8 mouse cellular contexts compared by ENCODE assay signal in the genomic region with DNA sequence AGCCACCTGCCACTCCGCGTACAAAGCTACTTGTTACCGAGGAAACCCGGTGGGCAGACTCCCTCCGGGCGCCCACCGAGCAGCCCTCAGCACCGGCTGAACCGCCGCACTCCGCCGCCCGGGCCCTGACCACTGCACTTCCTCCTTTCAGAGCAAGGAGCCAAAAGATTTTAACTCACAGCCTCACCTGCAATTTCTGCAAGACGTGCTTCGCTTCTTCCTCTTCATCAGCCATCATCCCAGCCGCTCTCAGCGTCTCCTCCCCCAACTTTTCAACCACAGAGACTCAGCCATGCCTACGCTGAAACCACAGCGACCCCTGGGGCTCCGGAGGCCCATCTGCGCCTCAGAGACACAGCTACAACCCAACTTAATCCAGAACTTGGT. TPM values are rescaled to one million over a fixed set of nuclear protein-coding genes. Genes with fewer than 3 reads are reported as not detected.
DNase-seq lines count a peak whose midpoint lies in the region; ATAC-seq and TF ChIP-seq lines count a peak whose summit lies in the region.

A gene (minus strand): TSS at position 269 of the 387 bp plus-strand sequence.

- peak; percentile 65 to 77; a peak in 3 of 4 replicates for TF ChIP-seq POLR2A in MEL (IDR thresholded peaks at IDR 0.05; ENCODE audit: control insufficient read depth in 1 of 2, insufficient read depth in 1 of 2, low read depth in 1 of 2, low read length in 2 of 2, poor library complexity in 1 of 2)
- TF ChIP-seq POLR2A in cerebellum, adult 2 months (IDR thresholded peaks at IDR 0.05; ENCODE audit: borderline replicate concordance, insufficient read depth, low read length), result peak; percentile 53; the same call in 1 of the 2 replicates

- H3K4me1 ChIP-seq in MEL (ENCODE audit: control insufficient read depth in 1 of 2, insufficient read depth in 2 of 2, low read length in 2 of 2), result peaks cover 0 to 5% of the 10 kb centered on the region in 2 experiments; a peak in 2 of 4 replicates
- no peaks in the 10 kb centered on the region for H3K4me1 ChIP-seq in cerebellum, adult 2 months (ENCODE audit: control insufficient read depth, insufficient read depth, low read length)
- H3K4me1 ChIP-seq in forebrain, postnatal 0 days (ENCODE audit: insufficient read depth), result no peaks in the 10 kb centered on the region
- H3K4me1 ChIP-seq in lung, embryonic 15.5 days, result peaks cover 8% of the 10 kb centered on the region

- H3K27me3 ChIP-seq in MEL (ENCODE audit: control insufficient read depth in 1 of 2, insufficient read depth in 2 of 2, low read length in 2 of 2), result no peaks in the 10 kb centered on the region
- no peaks in the 10 kb centered on the region for H3K27me3 ChIP-seq in cerebellum, adult 2 months (ENCODE audit: control insufficient read depth, insufficient read depth, low read length)
- H3K27me3 ChIP-seq in forebrain, postnatal 0 days (ENCODE audit: insufficient read depth, low read length), result no peaks in the 10 kb centered on the region
- H3K27me3 ChIP-seq in lung, embryonic 15.5 days, result no peaks in the 10 kb centered on the region

- peak; percentile 96 for DNase-seq in MEL (ENCODE audit: low read depth, low spot score)
- DNase-seq in cerebellum, adult 2 months, result peak; percentile 84 to 90
- peak; percentile 95 for DNase-seq in forebrain, postnatal 0 days
- peak; percentile 93 for DNase-seq in heart, postnatal 4 days
- peak; percentile 79 to 90 for DNase-seq in layer of hippocampus, adult 8-10 months (ENCODE audit: low spot score in 2 of 2)
- peak; percentile 71 for DNase-seq in ovary, adult 18-20 months (ENCODE audit: low spot score)
- peak; percentile 95 for DNase-seq in thymus, postnatal 0 days (ENCODE audit: low spot score)

- no peaks in the 10 kb centered on the region; the same call in 1 of the 2 replicates for H3K79me2 ChIP-seq in MEL (ENCODE audit: control insufficient read depth, insufficient read depth, low read length, poor library complexity)

- no peak for TF ChIP-seq RAD21 in MEL (IDR thresholded peaks at IDR 0.05; ENCODE audit: low read depth, low read length)

- WGBS in cerebellum, adult 2 months, result under 1% methylated on average over 21 of the region's 21 CpGs
- 1% methylated on average over 21 of the region's 21 CpGs for WGBS in forebrain, postnatal 0 days
- WGBS in lung, embryonic 15.5 days, result 0% methylated on average over 21 of the region's 21 CpGs

- H3K4me3 ChIP-seq in MEL (ENCODE audit: control insufficient read depth in 1 of 2, insufficient read depth in 1 of 2, low read depth in 2 of 2, low read length in 2 of 2), result peak within 1 kb of the TSS; percentile 79 to 91
- peak within 1 kb of the TSS; percentile 80 for H3K4me3 ChIP-seq in cerebellum, adult 2 months (replicated peaks; ENCODE audit: insufficient read depth, low read depth, low read length)
- H3K4me3 ChIP-seq in forebrain, postnatal 0 days (ENCODE audit: low read depth, low read length), result peak within 1 kb of the TSS; percentile 68
- H3K4me3 ChIP-seq in lung, embryonic 15.5 days, result peak within 1 kb of the TSS; percentile 91

- H3K4me2 ChIP-seq in forebrain, postnatal 0 days (ENCODE audit: low read depth), result peak within 1 kb of the TSS; percentile 45
- peak within 1 kb of the TSS; percentile 56 for H3K4me2 ChIP-seq in lung, embryonic 15.5 days

- TF ChIP-seq EP300 in MEL (IDR thresholded peaks at IDR 0.05; ENCODE audit: low read depth in 1 of 2, low read length in 2 of 2), result 0 out of 4 replicates have a peak, but pooled peaks of 1 of the 2 experiments have one; percentile 23

- ATAC-seq in forebrain, postnatal 0 days, result peak; percentile 99
- peak; percentile 87 for ATAC-seq in lung, embryonic 15.5 days (ENCODE audit: borderline replicate concordance, extremely low read depth, low FRiP score, low TSS enrichment)

- TF ChIP-seq CTCF in MEL (IDR thresholded peaks at IDR 0.05 in 2 of 3, conservative IDR thresholded peaks at IDR 0.05 in 1 of 3; ENCODE audit: control insufficient read depth in 1 of 3, insufficient read depth in 1 of 3, low read depth in 2 of 3, low read length in 3 of 3, poor library complexity in 1 of 3, severe bottlenecking in 1 of 3), result peak; percentile 78 to 91 (median 89)
- TF ChIP-seq CTCF in cerebellum, adult 2 months (IDR thresholded peaks at IDR 0.05; ENCODE audit: borderline replicate concordance, insufficient read depth, low read depth, low read length), result peak; percentile 83
- TF ChIP-seq CTCF in forebrain, postnatal 0 days (IDR thresholded peaks at IDR 0.05; ENCODE audit: low read depth), result peak; percentile 94

- peaks cover 2 to 8% of the 10 kb centered on the region in 2 experiments for H3K36me3 ChIP-seq in MEL (ENCODE audit: control insufficient read depth in 1 of 2, insufficient read depth in 2 of 2, low read length in 2 of 2)
- peaks cover 18% of the 10 kb centered on the region for H3K36me3 ChIP-seq in forebrain, postnatal 0 days (ENCODE audit: insufficient read depth)
- peaks cover 13% of the 10 kb centered on the region; the same call in 1 of the 2 replicates for H3K36me3 ChIP-seq in lung, embryonic 15.5 days

- no peaks in the 10 kb centered on the region for H3K9me3 ChIP-seq in MEL (replicated peaks; ENCODE audit: insufficient read depth, low read length)
- no peaks in the 10 kb centered on the region for H3K9me3 ChIP-seq in forebrain, postnatal 0 days (ENCODE audit: low read length)
- no peaks in the 10 kb centered on the region for H3K9me3 ChIP-seq in lung, embryonic 15.5 days

- peak within 1 kb of the TSS; percentile 60 for H3K9ac ChIP-seq in MEL (ENCODE audit: control insufficient read depth, low read depth, low read length, poor library complexity, severe bottlenecking)
- peak within 1 kb of the TSS; percentile 73 for H3K9ac ChIP-seq in forebrain, postnatal 0 days
- peak within 1 kb of the TSS; percentile 80 for H3K9ac ChIP-seq in lung, embryonic 15.5 days

- H3K27ac ChIP-seq in MEL (ENCODE audit: control insufficient read depth, low read depth, low read length), result peak within 1 kb of the TSS; percentile 17
- H3K27ac ChIP-seq in cerebellum, adult 2 months (ENCODE audit: insufficient read depth, low read length), result peak within 1 kb of the TSS; percentile 67
- peak within 1 kb of the TSS; percentile 85 for H3K27ac ChIP-seq in forebrain, postnatal 0 days (ENCODE audit: low read depth, low read length)
- peak within 1 kb of the TSS; percentile 55; the same call in 1 of the 2 replicates for H3K27ac ChIP-seq in lung, embryonic 15.5 days

TF ChIP-seq in MEL, 35 proteins besides CTCF, POLR2A, EP300 and RAD21 (continues in another document):
- TF ChIP-seq E2F4 (IDR thresholded peaks at IDR 0.05; ENCODE audit: borderline replicate concordance, low read depth, low read length), result no peak
- TF ChIP-seq USF1 (IDR thresholded peaks at IDR 0.05; ENCODE audit: low read depth, low read length), result no peak
- TF ChIP-seq POLR2AphosphoS2 (IDR thresholded peaks at IDR 0.05; ENCODE audit: low read length), result peak; percentile 36; the same call in 1 of the 2 replicates
- TF ChIP-seq ZMIZ1 (IDR thresholded peaks at IDR 0.05; ENCODE audit: low read depth, low read length), result peak; percentile 67; the same call in 1 of the 2 replicates
- no peak for TF ChIP-seq NRF1 (IDR thresholded peaks at IDR 0.05; ENCODE audit: insufficient read depth, low read depth, low read length, poor library complexity, severe bottlenecking)
- no peak for TF ChIP-seq USF2 (IDR thresholded peaks at IDR 0.05; ENCODE audit: borderline replicate concordance in 1 of 2, insufficient read depth in 1 of 2, low read depth in 1 of 2, low read length in 2 of 2)
- 0 out of 2 replicates have a peak, but pooled peaks have one; percentile 25 for TF ChIP-seq SMC3 (IDR thresholded peaks at IDR 0.05; ENCODE audit: low read depth, low read length)
- no peak for TF ChIP-seq BHLHE40 (IDR thresholded peaks at IDR 0.05; ENCODE audit: borderline replicate concordance, low read depth, low read length)
- TF ChIP-seq MAX (IDR thresholded peaks at IDR 0.05; ENCODE audit: low read length), result peak; percentile 69; the same call in 1 of the 2 replicates
- TF ChIP-seq CHD1 (IDR thresholded peaks at IDR 0.05; ENCODE audit: low read depth, low read length), result no peak
- TF ChIP-seq CHD2 (IDR thresholded peaks at IDR 0.05; ENCODE audit: low read length), result no peak
- peak; percentile 69; the same call in 1 of the 2 replicates for TF ChIP-seq MAZ (IDR thresholded peaks at IDR 0.05; ENCODE audit: low read depth, low read length)
- no peak; the same call in 1 of the 2 replicates for TF ChIP-seq KAT2A (conservative IDR thresholded peaks at IDR 0.05; ENCODE audit: low read depth, low read length)
- TF ChIP-seq MYB (IDR thresholded peaks at IDR 0.05; ENCODE audit: low read depth, low read length), result no peak
- peak; percentile 70 for TF ChIP-seq MYC (IDR thresholded peaks at IDR 0.05; ENCODE audit: low read depth, low read length)
- no peak for TF ChIP-seq JUND (IDR thresholded peaks at IDR 0.05; ENCODE audit: low read depth, low read length)
- peak; percentile 68; the same call in 1 of the 2 replicates for TF ChIP-seq ELF1 (IDR thresholded peaks at IDR 0.05; ENCODE audit: low read depth, low read length)
- TF ChIP-seq NELFE (IDR thresholded peaks at IDR 0.05; ENCODE audit: low read depth, low read length), result peak; percentile 63
- TF ChIP-seq SIN3A (IDR thresholded peaks at IDR 0.05; ENCODE audit: low read length), result peak; percentile 85
- peak; percentile 65; the same call in 1 of the 2 replicates for TF ChIP-seq TCF12 (IDR thresholded peaks at IDR 0.05; ENCODE audit: low read depth, low read length)
- peak; percentile 41; the same call in 1 of the 2 replicates for TF ChIP-seq ETS1 (IDR thresholded peaks at IDR 0.05; ENCODE audit: low read depth, low read length)
- no peak; the same call in 1 of the 2 replicates for TF ChIP-seq GATA1 (IDR thresholded peaks at IDR 0.05; ENCODE audit: low read depth, low read length)
- TF ChIP-seq UBTF (IDR thresholded peaks at IDR 0.05; ENCODE audit: borderline replicate concordance, insufficient read depth, low read depth, low read length), result no peak
- TF ChIP-seq TBP (IDR thresholded peaks at IDR 0.05; ENCODE audit: low read depth, low read length), result 0 out of 2 replicates have a peak, but pooled peaks have one; percentile 71

RNA-seq across cellular contexts. Expression of the gene that starts here (rescaled TPM):
- total RNA-seq in MEL (2012; rRNA removed), result 22.7 and 24.2 TPM in 2 replicates
- polyA plus RNA-seq in MEL (2012; ENCODE audit: insufficient read depth in 1 of 2, insufficient read length in 2 of 2, low read depth in 1 of 2, low replicate concordance in 2 of 2, missing spikeins in 1 of 2), result 10 to 100 TPM in 1 of 2 experiments, not detected in 1; 28.1 TPM
- 60.6 and 60.9 TPM in 2 replicates for polyA plus RNA-seq in cerebellum, adult 2 months (2012; rRNA removed)
- 101 and 114 TPM in 2 replicates for total RNA-seq in forebrain, postnatal 0 days (2014; rRNA removed)
- 92.8 and 100 TPM in 2 replicates for polyA plus RNA-seq in forebrain, postnatal 0 days (2015; fragmentation: Nextera tagmentation; extraction: Ambion mirVana)
- 10 to 100 TPM; 30.7 to 31.2 TPM for total RNA-seq in heart, postnatal 4 days (2021)
- 10 to 100 TPM; 62.3 to 73.2 (median 64.0) TPM for total RNA-seq in layer of hippocampus, adult 8-10 months (2022)
- polyA plus RNA-seq in lung, embryonic 15.5 days (2015; fragmentation: Nextera tagmentation; extraction: Ambion mirVana), result 69.0 and 74.1 TPM in 2 replicates
- polyA plus RNA-seq in thymus, postnatal 0 days (2015; fragmentation: Nextera tagmentation; extraction: Ambion mirVana), result 72.4 and 80.8 TPM in 2 replicates

Comparison
In these comparisons a context has a peak if more than half of its experiments do, and no peak if none do; other contexts are left out.
1. Peak in every context shown above with its lines: DNase-seq, ATAC-seq, H3K4me3 ChIP-seq and H3K27ac ChIP-seq.
2. H3K27ac ChIP-seq: peak in every context shown above with its lines; median percentile 85 in forebrain, postnatal 0 days; 67 in cerebellum, adult 2 months; 55 in lung, embryonic 15.5 days; 17 in MEL.